Mouse (Mus musculus): ENCODE measurements around the gene Serinc3. TPM values are rescaled to one million over a fixed set of nuclear protein-coding genes. Genes with fewer than 3 reads are reported as not detected.
A peak's percentile ranks its signal among the peaks of the same experiment; 100 is the strongest.

The Serinc3 gene
- total and polyA plus RNA-seq, 3 experiments: 345 to 611 (median 467) TPM

DNA sequence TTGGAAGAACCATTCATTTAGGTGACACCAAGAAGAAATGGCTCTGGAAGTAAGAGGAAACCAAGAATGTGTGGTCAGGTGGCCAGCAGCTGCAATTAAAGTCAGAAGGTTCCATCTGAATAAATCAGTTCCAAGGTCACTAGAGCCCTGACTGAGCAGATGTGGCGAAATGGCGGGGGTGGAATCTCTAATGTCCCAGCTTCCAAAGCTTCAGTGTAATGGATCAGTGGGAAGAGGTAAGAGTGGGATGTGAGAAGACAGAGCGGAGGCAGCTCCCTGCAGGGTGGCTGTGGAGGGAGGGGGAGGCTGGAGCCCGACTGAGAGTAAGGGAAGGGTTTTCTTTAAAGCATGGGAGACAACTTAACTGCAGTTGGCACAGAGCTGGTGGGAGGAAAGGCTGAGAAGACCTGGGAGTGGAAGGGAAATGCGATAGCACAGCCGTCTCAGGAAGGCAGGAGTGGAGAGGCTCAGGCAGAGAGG lies 16.5 kb upstream of the Serinc3 start:
- Histone ChIP-seq H3K36me3 (replicated peaks in 1 of 2; ENCODE audit: control insufficient read depth in 1 of 2, insufficient read depth in 1 of 2, low read length in 1 of 2) (peaks cover 12 to 44% of the 10 kb centered on the region in 2 experiments), H3K4me2 (ENCODE audit: insufficient read depth, low read depth, poor library complexity, severe bottlenecking) (peak overlapping the region; percentile 97), H3K9me3 (replicated peaks; ENCODE audit: low read length) (peaks cover 8% of the 10 kb centered on the region), H3K4me1 (ENCODE audit: control insufficient read depth in 1 of 2, insufficient read depth in 2 of 2) (peaks cover 26 to 68% of the 10 kb centered on the region in 2 experiments), H3K9ac (ENCODE audit: insufficient read depth, low read depth) (peak overlapping the region; percentile 84), H3K79me2 (replicated peaks; ENCODE audit: control insufficient read depth, extremely low read depth, insufficient read depth, poor library complexity, severe bottlenecking) (peaks cover 79% of the 10 kb centered on the region), H3K27ac (ENCODE audit: insufficient read depth, low read depth) (peak overlapping the region; percentile 100), H3K27me3 (replicated peaks) (no peaks in the 10 kb centered on the region), H3K4me3 (replicated peaks in 1 of 3; ENCODE audit: low read depth in 2 of 3, low read length in 2 of 3, poor library complexity in 1 of 3) (peak overlapping the region; percentile 5 to 47 (median 40))
- no peak for DNase-seq (ENCODE audit: extremely low read depth)
- in situ Hi-C loops (cut with MboI; ENCODE audit: low pct_ligation_motif_present, low pct_unique_long_range_greater_than_20kb, low sequenced_read_pairs): loop anchor here (5.0 kb wide), 1 partner anchor 36 kb away; no protein-coding TSS in a partner anchor
- TF ChIP-seq RAD21 (IDR thresholded peaks at IDR 0.05; ENCODE audit: low read depth, low read length) (no peak), ETS1 (conservative IDR thresholded peaks at IDR 0.05; ENCODE audit: low read depth, low read length) (no peak), CHD2 (IDR thresholded peaks at IDR 0.05; ENCODE audit: low read length) (no peak), BHLHE40 (IDR thresholded peaks at IDR 0.05; ENCODE audit: low read depth, low read length) (no peak), KAT2A (IDR thresholded peaks at IDR 0.05; ENCODE audit: insufficient replicate concordance, low read length) (no peak), NELFE (IDR thresholded peaks at IDR 0.05; ENCODE audit: low read depth, low read length) (no peak), TBP (conservative IDR thresholded peaks at IDR 0.05; ENCODE audit: low read depth, low read length) (no peak), MXI1 (IDR thresholded peaks at IDR 0.05; ENCODE audit: low read depth, low read length) (no peak), ZNF384 (IDR thresholded peaks at IDR 0.05; ENCODE audit: low read depth, low read length) (no peak), NRF1 (IDR thresholded peaks at IDR 0.05; ENCODE audit: low read depth, low read length) (no peak), SIN3A (IDR thresholded peaks at IDR 0.05; ENCODE audit: low read length) (no peak), POLR2AphosphoS2 (IDR thresholded peaks at IDR 0.05; ENCODE audit: low read depth, low read length) (no peak), MAZ (IDR thresholded peaks at IDR 0.05; ENCODE audit: low read depth, low read length) (no peak), GABPA (IDR thresholded peaks at IDR 0.05; ENCODE audit: insufficient replicate concordance, low read depth, low read length) (no peak), IRF4 (IDR thresholded peaks at IDR 0.05; ENCODE audit: low read depth, low read length) (no peak)
- dilution Hi-C loops (cut with MboI; ENCODE audit: extremely low pct_ligation_motif_present, extremely low pct_unique_long_range_greater_than_20kb, low sequenced_read_pairs): no loop called here

GRCm38 (mm10) chr2:163660103-163660701 lies 15.3 kb upstream of the Serinc3 start:
- peak overlapping the region; percentile 100 for H3K27ac ChIP-seq (ENCODE audit: insufficient read depth, low read depth)
- no peak for DNase-seq (ENCODE audit: extremely low read depth)
- H3K36me3 ChIP-seq (replicated peaks in 1 of 2; ENCODE audit: control insufficient read depth in 1 of 2, insufficient read depth in 1 of 2, low read length in 1 of 2): peaks cover 5 to 33% of the 10 kb centered on the region in 2 experiments
- in situ Hi-C loops (cut with MboI; ENCODE audit: low pct_ligation_motif_present, low pct_unique_long_range_greater_than_20kb, low sequenced_read_pairs) (loop anchor here (5.0 kb wide), 1 partner anchor 37 kb away; no protein-coding TSS in a partner anchor), dilution Hi-C loops (cut with MboI; ENCODE audit: extremely low pct_ligation_motif_present, extremely low pct_unique_long_range_greater_than_20kb, low sequenced_read_pairs) (no loop called here)
- H3K27me3 ChIP-seq (replicated peaks): no peaks in the 10 kb centered on the region
- peak overlapping the region; percentile 97 for H3K4me2 ChIP-seq (ENCODE audit: insufficient read depth, low read depth, poor library complexity, severe bottlenecking)
- H3K4me1 ChIP-seq (ENCODE audit: control insufficient read depth in 1 of 2, insufficient read depth in 2 of 2): peaks cover 21 to 56% of the 10 kb centered on the region in 2 experiments
- peaks cover 4% of the 10 kb centered on the region for H3K9me3 ChIP-seq (replicated peaks; ENCODE audit: low read length)
- peak overlapping the region; percentile 84 for H3K9ac ChIP-seq (ENCODE audit: insufficient read depth, low read depth)
- peak overlapping the region; percentile 38 to 94 (median 86) for H3K4me3 ChIP-seq (replicated peaks in 1 of 3; ENCODE audit: low read depth in 2 of 3, low read length in 2 of 3, poor library complexity in 1 of 3)
- TF ChIP-seq UBTF (IDR thresholded peaks at IDR 0.05; ENCODE audit: low read depth, low read length): 0 out of 2 replicates have a peak, but pooled peaks have one; percentile 49
- TF ChIP-seq CHD1 (IDR thresholded peaks at IDR 0.05; ENCODE audit: low read depth, low read length): 0 out of 2 replicates have a peak, but pooled peaks have one; percentile 30
- no peak for TF ChIP-seq MYC (IDR thresholded peaks at IDR 0.05; ENCODE audit: low read depth, low read length)
- 0 out of 2 replicates have a peak, but pooled peaks have one; percentile 41 for TF ChIP-seq SIN3A (IDR thresholded peaks at IDR 0.05; ENCODE audit: low read length)
- 0 out of 2 replicates have a peak, but pooled peaks have one; percentile 46 for TF ChIP-seq MXI1 (IDR thresholded peaks at IDR 0.05; ENCODE audit: low read depth, low read length)
- TF ChIP-seq NRF1 (IDR thresholded peaks at IDR 0.05; ENCODE audit: low read depth, low read length): 0 out of 2 replicates have a peak, but pooled peaks have one; percentile 5
- no peak; the same call in 1 of the 2 replicates for TF ChIP-seq TCF12 (IDR thresholded peaks at IDR 0.05; ENCODE audit: low read depth, low read length)
- 0 out of 2 replicates have a peak, but pooled peaks have one; percentile 44 for TF ChIP-seq RCOR1 (conservative IDR thresholded peaks at IDR 0.05; ENCODE audit: low read depth, low read length)
- peaks cover 67% of the 10 kb centered on the region for H3K79me2 ChIP-seq (replicated peaks; ENCODE audit: control insufficient read depth, extremely low read depth, insufficient read depth, poor library complexity, severe bottlenecking)

Measured in CH12.LX (cell line).